Mouse (Mus musculus): ENCODE data around the gene Zfp446. TPM values are rescaled to one million over a fixed set of nuclear protein-coding genes. Genes with fewer than 3 reads are reported as not detected.

Zfp446 gene
- total and polyA plus RNA-seq, 3 experiments = 7.8 to 12.9 (median 12.8) TPM

- peaks cover 23% of the 10 kb centered on the region for H3K27me3 ChIP-seq (replicated peaks)
- H3K36me3 ChIP-seq (replicated peaks in 1 of 2; ENCODE audit: control insufficient read depth in 1 of 2, insufficient read depth in 1 of 2, low read length in 1 of 2) = no peaks in the 10 kb centered on the region
- no peak for TF ChIP-seq GABPA (IDR thresholded peaks at IDR 0.05; ENCODE audit: insufficient replicate concordance, low read depth, low read length)
- TF ChIP-seq TCF12 (IDR thresholded peaks at IDR 0.05; ENCODE audit: low read depth, low read length) = no peak
- TF ChIP-seq MAX (IDR thresholded peaks at IDR 0.05; ENCODE audit: low read length) = no peak
- TF ChIP-seq JUN (IDR thresholded peaks at IDR 0.05; ENCODE audit: insufficient read depth, low read depth, low read length) = no peak
- TF ChIP-seq HCFC1 (IDR thresholded peaks at IDR 0.05; ENCODE audit: low read depth, low read length) = no peak
- TF ChIP-seq IRF4 (IDR thresholded peaks at IDR 0.05; ENCODE audit: low read depth, low read length) = no peak
- no peak for TF ChIP-seq CHD2 (IDR thresholded peaks at IDR 0.05; ENCODE audit: low read length)
- no peak for TF ChIP-seq NRF1 (IDR thresholded peaks at IDR 0.05; ENCODE audit: low read depth, low read length)
- no peak for TF ChIP-seq EP300 (IDR thresholded peaks at IDR 0.05; ENCODE audit: low read length)
- TF ChIP-seq ZKSCAN1 (IDR thresholded peaks at IDR 0.05; ENCODE audit: borderline replicate concordance, low read depth, low read length) = no peak
- TF ChIP-seq SMC3 (IDR thresholded peaks at IDR 0.05; ENCODE audit: low read depth, low read length) = no peak
- dilution Hi-C loops (cut with MboI; ENCODE audit: extremely low pct_ligation_motif_present, extremely low pct_unique_long_range_greater_than_20kb, low sequenced_read_pairs) (no loop called here), in situ Hi-C loops (cut with MboI; ENCODE audit: low pct_ligation_motif_present, low pct_unique_long_range_greater_than_20kb, low sequenced_read_pairs) (loop anchor here (25.0 kb wide), 1 partner anchor 526 kb away; the partner anchor contains the start of gene Zfp606)
- no peaks in the 10 kb centered on the region for H3K9me3 ChIP-seq (replicated peaks; ENCODE audit: low read length)
- no peak for DNase-seq (ENCODE audit: extremely low read depth)
- H3K9ac ChIP-seq (ENCODE audit: insufficient read depth, low read depth) = no peak overlapping the region
- no peak overlapping the region for H3K4me3 ChIP-seq (replicated peaks in 1 of 3; ENCODE audit: low read depth in 2 of 3, low read length in 2 of 3, poor library complexity in 1 of 3)
- H3K27ac ChIP-seq (ENCODE audit: insufficient read depth, low read depth) = no peak overlapping the region
- H3K4me2 ChIP-seq (ENCODE audit: insufficient read depth, low read depth, poor library complexity, severe bottlenecking) = no peak overlapping the region
- peaks cover 4 to 7% of the 10 kb centered on the region in 2 experiments; a peak in 2 of 4 replicates for H3K4me1 ChIP-seq (ENCODE audit: control insufficient read depth in 1 of 2, insufficient read depth in 2 of 2)
- H3K79me2 ChIP-seq (replicated peaks; ENCODE audit: control insufficient read depth, extremely low read depth, insufficient read depth, poor library complexity, severe bottlenecking) = 0 out of 2 replicates have a peak, but pooled peaks cover 3% of the 10 kb centered on the region
Measured at GRCm38 (mm10) chr7:13013671-13014070, 36.0 kb downstream of the Zfp446 start.

GRCm38 (mm10) chr7:13014275-13014839, 36.7 kb downstream of the Zfp446 start:
- DNase-seq (ENCODE audit: extremely low read depth) = no peak
- in situ Hi-C loops (cut with MboI; ENCODE audit: low pct_ligation_motif_present, low pct_unique_long_range_greater_than_20kb, low sequenced_read_pairs) (loop anchor here (25.0 kb wide), 1 partner anchor 527 kb away; the partner anchor contains the start of gene Zfp606), dilution Hi-C loops (cut with MboI; ENCODE audit: extremely low pct_ligation_motif_present, extremely low pct_unique_long_range_greater_than_20kb, low sequenced_read_pairs) (no loop called here)
- H3K79me2 ChIP-seq (replicated peaks; ENCODE audit: control insufficient read depth, extremely low read depth, insufficient read depth, poor library complexity, severe bottlenecking) = no peaks in the 10 kb centered on the region
- no peak overlapping the region for H3K4me3 ChIP-seq (replicated peaks in 1 of 3; ENCODE audit: low read depth in 2 of 3, low read length in 2 of 3, poor library complexity in 1 of 3)
- H3K4me2 ChIP-seq (ENCODE audit: insufficient read depth, low read depth, poor library complexity, severe bottlenecking) = no peak overlapping the region
- no peak overlapping the region for H3K9ac ChIP-seq (ENCODE audit: insufficient read depth, low read depth)
- H3K36me3 ChIP-seq (replicated peaks in 1 of 2; ENCODE audit: control insufficient read depth in 1 of 2, insufficient read depth in 1 of 2, low read length in 1 of 2) = no peaks in the 10 kb centered on the region
- H3K27me3 ChIP-seq (replicated peaks) = peaks cover 29% of the 10 kb centered on the region
- H3K27ac ChIP-seq (ENCODE audit: insufficient read depth, low read depth) = no peak overlapping the region
- TF ChIP-seq PAX5 (IDR thresholded peaks at IDR 0.05; ENCODE audit: low read length) (no peak), KAT2A (IDR thresholded peaks at IDR 0.05; ENCODE audit: insufficient replicate concordance, low read length) (no peak), ETS1 (conservative IDR thresholded peaks at IDR 0.05; ENCODE audit: low read depth, low read length) (no peak), MAX (IDR thresholded peaks at IDR 0.05; ENCODE audit: low read length) (no peak), JUN (IDR thresholded peaks at IDR 0.05; ENCODE audit: insufficient read depth, low read depth, low read length) (no peak), ZMIZ1 (IDR thresholded peaks at IDR 0.05; ENCODE audit: low read depth, low read length) (no peak), POLR2A (IDR thresholded peaks at IDR 0.05; ENCODE audit: low read depth, low read length) (no peak), NRF1 (IDR thresholded peaks at IDR 0.05; ENCODE audit: low read depth, low read length) (no peak), USF1 (IDR thresholded peaks at IDR 0.05; ENCODE audit: low read depth, low read length) (no peak), SMC3 (IDR thresholded peaks at IDR 0.05; ENCODE audit: low read depth, low read length) (no peak), TBP (conservative IDR thresholded peaks at IDR 0.05; ENCODE audit: low read depth, low read length) (no peak), GABPA (IDR thresholded peaks at IDR 0.05; ENCODE audit: insufficient replicate concordance, low read depth, low read length) (no peak), MYC (IDR thresholded peaks at IDR 0.05; ENCODE audit: low read depth, low read length) (no peak)
- no peaks in the 10 kb centered on the region for H3K9me3 ChIP-seq (replicated peaks; ENCODE audit: low read length)
- H3K4me1 ChIP-seq (ENCODE audit: control insufficient read depth in 1 of 2, insufficient read depth in 2 of 2) = peaks cover 3 to 5% of the 10 kb centered on the region in 2 experiments; a peak in 2 of 4 replicates

Measured in CH12.LX (cell line).